Mouse (Mus musculus): ENCODE measurements around the gene Srms.

Gene Srms

DNA sequence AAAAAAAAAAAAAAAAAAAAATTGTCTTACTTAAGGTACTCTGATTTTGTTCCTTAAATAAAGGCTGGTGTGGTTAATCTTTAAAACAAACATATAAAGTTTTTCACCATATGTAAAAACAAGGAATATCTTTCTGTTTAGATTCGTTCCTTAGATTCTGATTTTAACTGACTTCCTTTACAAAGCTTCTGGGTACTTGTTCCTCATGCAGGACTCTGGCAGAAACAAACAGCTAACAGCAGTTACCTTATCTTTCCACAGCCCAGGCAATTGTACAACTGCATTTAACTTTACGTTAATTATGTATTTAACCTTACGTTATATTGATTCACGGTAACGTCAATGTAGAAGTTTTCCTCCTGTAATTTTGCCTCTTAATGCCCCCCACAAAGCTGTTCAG, 46.5 kb downstream of the Srms start:
- in situ Hi-C loops (cut with MboI), result no loop called here

DNA sequence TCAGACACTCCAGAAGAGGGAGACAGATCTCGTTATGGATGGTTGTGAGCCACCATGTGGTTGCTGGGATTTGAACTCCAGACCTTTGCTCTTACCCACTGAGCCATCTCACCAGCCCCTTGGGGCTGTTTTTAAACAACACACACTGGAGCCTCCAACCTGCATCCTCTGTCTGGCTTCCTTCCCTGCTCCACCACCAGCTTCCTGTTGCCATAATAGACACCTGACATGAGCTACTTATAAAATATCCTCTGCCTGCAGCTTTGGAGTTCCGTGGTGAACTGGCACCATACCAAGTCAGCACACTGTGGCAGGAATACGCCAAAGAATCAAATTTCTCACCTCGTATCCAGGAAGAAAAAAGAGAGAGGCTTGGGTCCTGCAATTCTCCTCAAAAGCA, 52.2 kb downstream of the Srms start:
- in situ Hi-C loops (cut with MboI), result no loop called here

DNA sequence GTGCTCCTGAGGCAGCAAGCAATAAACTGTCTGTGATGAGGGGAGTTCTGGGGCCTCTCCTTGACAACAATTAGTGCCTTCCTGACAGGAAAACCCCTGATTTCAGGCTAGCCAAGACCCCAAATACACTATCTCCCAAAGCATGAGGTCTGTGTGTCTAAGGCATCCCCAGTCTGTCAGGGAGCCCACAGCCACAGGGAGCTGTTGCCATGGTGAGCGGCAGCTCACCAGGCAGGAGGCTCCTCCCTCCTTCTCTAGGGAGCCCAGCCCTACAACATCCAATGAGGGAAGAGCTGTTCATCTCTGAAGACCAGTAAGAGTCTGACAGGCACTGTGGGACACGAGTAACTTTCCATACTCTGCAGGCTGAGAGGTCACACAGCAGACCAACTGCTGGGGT, 53.2 kb downstream of the Srms start:
- in situ Hi-C loops (cut with MboI), result no loop called here

DNA sequence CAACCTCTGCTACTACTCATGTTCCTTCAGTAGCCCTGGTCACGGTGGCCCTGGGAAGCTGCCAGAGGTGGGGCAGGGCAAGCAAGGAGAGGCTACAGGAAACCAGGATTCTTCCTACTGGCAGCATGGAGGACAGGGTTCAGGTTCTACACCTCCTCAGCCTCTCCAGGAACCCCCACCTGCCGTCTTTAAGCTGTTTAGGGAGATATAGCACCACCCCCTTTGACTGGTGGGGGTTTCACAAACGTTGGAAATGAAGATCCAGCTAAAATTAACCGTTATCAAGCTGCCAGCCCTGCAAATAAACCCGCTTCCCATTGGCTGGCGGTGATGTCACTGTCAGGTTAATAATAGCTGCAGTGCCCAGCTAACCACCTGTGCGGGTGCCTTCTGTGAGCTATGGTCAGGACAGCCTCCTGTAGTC, 53.9 kb downstream of the Srms start:
- in situ Hi-C loops (cut with MboI), result no loop called here

DNA sequence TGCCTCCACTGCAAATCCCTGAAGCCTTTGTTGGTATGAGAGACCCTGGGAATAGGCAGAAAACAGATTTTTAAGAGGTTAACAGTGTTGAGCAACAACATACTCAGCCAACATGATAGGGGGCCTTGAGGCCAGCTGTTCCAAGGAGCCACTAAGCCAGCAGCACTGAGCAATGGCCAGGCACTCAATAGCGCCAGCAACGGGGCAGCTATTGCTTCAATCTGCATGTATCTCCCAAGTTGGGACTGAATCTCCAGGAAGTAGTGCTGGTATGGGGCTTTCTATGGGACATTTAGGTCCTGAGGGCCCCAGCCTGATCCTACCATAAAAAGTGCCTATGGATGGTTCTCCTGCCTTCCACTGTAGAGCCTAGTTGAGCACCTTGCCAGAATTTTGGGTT, 54.5 kb downstream of the Srms start:
- in situ Hi-C loops (cut with MboI), result no loop called here

DNA sequence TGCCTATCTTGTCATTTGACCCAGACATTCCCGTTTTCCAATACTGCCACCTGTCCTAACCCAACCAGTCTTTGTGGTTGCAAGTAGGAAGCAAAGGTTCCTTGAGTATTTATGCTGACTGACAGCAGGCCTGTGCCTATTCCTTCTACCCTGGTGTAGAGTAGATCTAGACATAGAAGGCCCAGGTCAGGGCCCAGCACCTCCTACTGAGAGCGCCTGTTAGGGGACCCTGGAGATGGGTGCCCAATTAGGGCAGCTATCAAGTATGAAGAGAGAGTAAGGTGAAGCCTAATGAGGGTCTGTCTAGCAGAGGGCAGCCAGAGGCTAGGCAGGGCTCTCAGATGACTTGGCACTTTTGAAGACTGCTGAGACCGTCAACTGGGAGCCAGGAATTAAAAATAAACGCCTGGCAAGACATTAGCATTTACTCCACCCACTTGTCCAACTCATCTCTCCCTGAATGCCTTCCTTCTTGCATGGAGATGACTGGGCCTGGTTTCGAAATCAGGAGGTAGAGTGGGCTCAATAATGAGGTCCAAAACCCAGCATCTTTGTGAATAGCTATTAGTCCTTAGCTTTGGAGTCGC, 55.2 kb downstream of the Srms start:
- in situ Hi-C loops (cut with MboI), result no loop called here

DNA sequence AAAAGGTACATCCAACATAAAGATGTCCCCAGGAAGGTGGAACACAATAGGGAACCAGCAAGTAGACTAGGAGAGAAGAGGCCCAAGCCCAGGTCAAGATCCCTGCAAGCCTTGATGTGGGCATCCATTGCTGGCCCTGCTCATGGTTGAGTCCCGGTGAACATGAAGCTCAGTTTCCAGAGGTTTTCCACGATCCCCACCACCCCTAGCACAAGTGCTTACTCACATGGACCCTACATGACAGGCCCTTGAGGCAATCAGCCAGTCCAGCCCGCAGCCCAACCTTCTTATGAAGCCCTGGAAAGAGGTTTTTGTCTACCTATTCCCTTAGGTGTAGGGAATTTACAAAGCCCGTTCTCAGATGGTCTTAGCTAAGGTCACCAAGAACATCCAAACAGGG, 55.8 kb downstream of the Srms start:
- in situ Hi-C loops (cut with MboI), result no loop called here

DNA sequence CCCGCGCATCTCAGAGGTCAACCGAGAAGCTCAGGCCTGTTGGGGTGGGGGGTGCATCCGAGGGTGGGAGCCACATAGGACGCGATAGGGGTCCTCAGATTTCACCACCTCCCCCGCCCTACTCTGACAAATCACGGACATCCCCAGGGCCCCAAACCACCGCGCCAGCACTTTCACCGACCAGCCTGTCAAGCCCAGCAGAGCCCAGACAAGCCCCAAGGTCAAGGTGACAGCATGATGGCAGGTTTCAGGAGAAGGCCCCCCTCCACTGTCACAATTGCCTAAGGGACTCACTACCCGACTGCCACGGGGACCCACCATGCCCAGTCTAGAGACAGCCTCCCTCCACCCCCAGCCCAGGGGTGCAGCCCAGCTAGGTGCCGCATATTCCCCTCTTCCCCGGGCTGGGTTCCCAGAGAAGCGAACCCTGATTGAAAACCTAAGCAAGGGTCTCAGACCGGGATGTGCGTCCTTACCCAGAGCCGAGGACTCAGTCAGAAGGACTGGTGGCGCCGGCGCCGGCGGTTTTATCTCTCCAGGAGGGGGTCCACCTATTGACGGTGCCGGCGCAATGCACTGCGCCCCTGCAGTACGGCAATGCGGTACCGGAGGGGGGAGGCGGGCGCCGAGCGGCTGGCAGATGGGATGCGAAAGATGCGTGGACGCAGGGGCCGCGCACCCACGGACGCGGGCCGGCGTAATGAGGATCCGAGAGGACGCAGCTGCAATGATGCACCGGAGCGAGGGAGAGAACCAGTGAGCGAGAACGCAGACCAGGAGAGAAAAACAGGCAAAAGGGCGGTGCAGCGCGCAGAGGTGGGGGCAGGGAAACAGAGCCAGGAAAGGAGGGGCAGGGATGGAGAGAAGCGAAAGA, 56.5 kb downstream of the Srms start, which contains the start of gene Eef1a2:
Gene Eef1a2 (minus strand): TSS at position 767 of the 874 bp plus-strand sequence.
- in situ Hi-C loops (cut with MboI), result no loop called here

DNA sequence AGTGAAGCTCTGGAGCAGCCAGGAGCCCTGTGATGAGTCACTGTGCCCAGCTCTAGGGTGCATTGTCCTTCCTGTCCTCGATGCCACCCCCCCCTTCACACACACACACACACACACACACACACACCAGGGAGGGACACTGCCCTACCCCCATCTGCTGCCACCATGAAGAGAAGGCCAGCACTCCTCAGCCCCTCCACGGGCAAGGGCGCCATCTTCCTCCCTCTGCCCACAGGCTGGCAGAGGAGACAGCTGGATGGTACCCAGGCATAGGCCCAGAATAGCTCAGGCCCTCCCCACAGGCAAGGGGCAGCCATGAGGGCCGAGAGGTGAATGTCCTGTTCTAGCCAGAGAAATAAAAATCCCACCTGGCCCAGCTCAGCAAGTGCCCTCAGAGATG, 57.2 kb downstream of the Srms start:
- in situ Hi-C loops (cut with MboI), result no loop called here
